Mouse (Mus musculus) limb, embryonic 15.5 days (tissue): ENCODE measurements at regions not wholly inside any gene's neighbourhood (a gene's known extent, or its start where the extent isn't known, plus 50 kb on each side); places are given as distances from the start of the nearest gene placed in this dataset.

ENCODE experiments used
- ATAC-seq: fragments of 200-750 bp; cut with Nextera tagmentation; 2 replicates; pipeline ENCODE4 v1.8.0; 2017; ENCODE audit warnings: low read depth, moderate TSS enrichment; ENCODE audit not compliant: insufficient number of reproducible peaks, low FRiP score, low TSS enrichment
- H3K27ac ChIP-seq: fragments of 300-500 bp; sonication (generic); 2 replicates; pipeline ENCODE4 v1.5.1; 2015; ENCODE audit warnings: moderate library complexity, mild to moderate bottlenecking, inconsistent platforms
- H3K27me3 ChIP-seq: fragments of 300-500 bp; sonication (generic); 2 replicates; pipeline ENCODE4 v1.6.1; 2015; ENCODE audit warnings: inconsistent platforms
- H3K36me3 ChIP-seq: fragments of 300-500 bp; sonication (generic); 2 replicates; pipeline ENCODE4 v1.6.1; 2015; ENCODE audit warnings: inconsistent platforms
- H3K4me1 ChIP-seq: fragments of 300-500 bp; sonication (generic); 2 replicates; pipeline ENCODE4 v1.6.1; 2015; ENCODE audit warnings: inconsistent platforms
- H3K4me2 ChIP-seq: fragments of 300-500 bp; sonication (generic); 2 replicates; pipeline ENCODE4 v1.6.1; 2015; ENCODE audit warnings: mild to moderate bottlenecking, inconsistent platforms
- H3K4me3 ChIP-seq: fragments of 300-500 bp; sonication (generic); 2 replicates; pipeline ENCODE4 v1.5.1; 2015; ENCODE audit warnings: mild to moderate bottlenecking, inconsistent platforms
- H3K9ac ChIP-seq: fragments of 300-500 bp; sonication (generic); 2 replicates; pipeline ENCODE4 v1.6.1; 2015; ENCODE audit warnings: inconsistent platforms
- H3K9me3 ChIP-seq: fragments of 300-500 bp; sonication (generic); 2 replicates; pipeline ENCODE4 v1.6.1; 2016; ENCODE audit warnings: inconsistent platforms
- WGBS: fragments of 180-500 bp; shearing (Covaris S2); methylation state at CpG from one replicate; pipeline ENCODE4 v1.1.7; 2015; 5-methylcytosine and 5-hydroxymethylcytosine counted together

GRCm38 (mm10) chr8:41821676-41822075 lies 404.8 kb upstream of the Frg1 start:
- no peaks in the 10 kb centered on the region for H3K4me1 ChIP-seq
- WGBS = 85% methylated on average over 5 of the region's 5 CpGs
- no peaks in the 10 kb centered on the region for H3K27me3 ChIP-seq
- H3K9me3 ChIP-seq = no peaks in the 10 kb centered on the region
- H3K9ac ChIP-seq = no peak overlapping the region
- no peak for ATAC-seq
- no peaks in the 10 kb centered on the region for H3K36me3 ChIP-seq
- no peak overlapping the region for H3K4me2 ChIP-seq
- H3K27ac ChIP-seq = no peak overlapping the region
- H3K4me3 ChIP-seq = no peak overlapping the region

- 73% methylated on average over 4 of the region's 4 CpGs for WGBS
- Histone ChIP-seq H3K9ac (no peak overlapping the region), H3K4me2 (no peak overlapping the region), H3K4me3 (no peak overlapping the region), H3K27me3 (no peaks in the 10 kb centered on the region), H3K36me3 (no peaks in the 10 kb centered on the region), H3K9me3 (no peaks in the 10 kb centered on the region), H3K4me1 (no peaks in the 10 kb centered on the region), H3K27ac (no peak overlapping the region)
- ATAC-seq = no peak
Observed at GRCm38 (mm10) chr8:41820605-41821395, 403.9 kb upstream of the Frg1 start.

- ATAC-seq = no peak
- H3K9me3 ChIP-seq = no peaks in the 10 kb centered on the region
- no peaks in the 10 kb centered on the region for H3K36me3 ChIP-seq
- no peaks in the 10 kb centered on the region for H3K27me3 ChIP-seq
- 47% methylated on average over 5 of the region's 5 CpGs for whole genome bisulfite sequencing
- no peak overlapping the region for H3K4me3 ChIP-seq
- no peak overlapping the region for H3K27ac ChIP-seq
- no peak overlapping the region for H3K9ac ChIP-seq
- H3K4me1 ChIP-seq = no peaks in the 10 kb centered on the region
- no peak overlapping the region for H3K4me2 ChIP-seq
Observed at GRCm38 (mm10) chr8:41818577-41818976, 401.7 kb upstream of the Frg1 start.

GRCm38 (mm10) chr8:41818079-41818478 lies 401.2 kb upstream of the Frg1 start:
- Histone ChIP-seq H3K4me1 (no peaks in the 10 kb centered on the region), H3K36me3 (no peaks in the 10 kb centered on the region), H3K27me3 (no peaks in the 10 kb centered on the region), H3K4me3 (no peak overlapping the region), H3K9ac (no peak overlapping the region), H3K27ac (no peak overlapping the region), H3K9me3 (no peaks in the 10 kb centered on the region), H3K4me2 (no peak overlapping the region)
- 31% methylated on average over 1 of the region's 1 CpGs for WGBS
- ATAC-seq = no peak

- H3K9ac ChIP-seq = no peak overlapping the region
- H3K27ac ChIP-seq = no peak overlapping the region
- 89% methylated on average over 3 of the region's 3 CpGs for WGBS
- ATAC-seq = no peak
- no peak overlapping the region for H3K4me3 ChIP-seq
- no peak overlapping the region for H3K4me2 ChIP-seq
- H3K27me3 ChIP-seq = no peaks in the 10 kb centered on the region
- H3K4me1 ChIP-seq = no peaks in the 10 kb centered on the region
- no peaks in the 10 kb centered on the region for H3K36me3 ChIP-seq
- no peaks in the 10 kb centered on the region for H3K9me3 ChIP-seq
Observed at GRCm38 (mm10) chr8:41815272-41815671, 398.4 kb upstream of the Frg1 start.

GRCm38 (mm10) chr8:41795625-41796024 lies 378.8 kb upstream of the Frg1 start:
- no peak overlapping the region for H3K27ac ChIP-seq
- no peak overlapping the region for H3K4me2 ChIP-seq
- WGBS = 17% methylated on average over 2 of the region's 2 CpGs
- no peak overlapping the region for H3K4me3 ChIP-seq
- no peaks in the 10 kb centered on the region for H3K36me3 ChIP-seq
- ATAC-seq = 0 out of 2 replicates have a peak, but pooled peaks have one; percentile 19
- no peak overlapping the region for H3K9ac ChIP-seq
- no peaks in the 10 kb centered on the region; the same call in 1 of the 2 replicates for H3K4me1 ChIP-seq
- H3K9me3 ChIP-seq = no peaks in the 10 kb centered on the region
- H3K27me3 ChIP-seq = no peaks in the 10 kb centered on the region

GRCm38 (mm10) chr8:41786952-41787861 lies 370.3 kb upstream of the Frg1 start:
- no peak overlapping the region for H3K4me3 ChIP-seq

GRCm38 (mm10) chr8:41785977-41786376 lies 369.1 kb upstream of the Frg1 start:
- 53% methylated on average over 2 of the region's 2 CpGs for WGBS
- Histone ChIP-seq H3K9ac (no peak overlapping the region), H3K27me3 (no peaks in the 10 kb centered on the region), H3K4me1 (no peaks in the 10 kb centered on the region), H3K36me3 (no peaks in the 10 kb centered on the region), H3K4me3 (no peak overlapping the region), H3K9me3 (no peaks in the 10 kb centered on the region), H3K27ac (no peak overlapping the region), H3K4me2 (no peak overlapping the region)
- no peak for ATAC-seq

More at GRCm38 (mm10) chr8:41786952-41787861, 370.3 kb upstream of the Frg1 start:
- Histone ChIP-seq H3K4me1 (no peaks in the 10 kb centered on the region), H3K9me3 (no peaks in the 10 kb centered on the region), H3K9ac (no peak overlapping the region), H3K4me2 (no peak overlapping the region), H3K27ac (no peak overlapping the region), H3K36me3 (no peaks in the 10 kb centered on the region), H3K27me3 (no peaks in the 10 kb centered on the region)
- 78% methylated on average over 9 of the region's 9 CpGs for WGBS
- no peak for ATAC-seq

- no peak for ATAC-seq
- H3K4me3 ChIP-seq = no peak overlapping the region
- H3K27ac ChIP-seq = no peak overlapping the region
- no peaks in the 10 kb centered on the region for H3K27me3 ChIP-seq
- 79% methylated on average over 1 of the region's 1 CpGs for WGBS
- no peaks in the 10 kb centered on the region for H3K36me3 ChIP-seq
- H3K9ac ChIP-seq = no peak overlapping the region
- no peaks in the 10 kb centered on the region for H3K4me1 ChIP-seq
- H3K4me2 ChIP-seq = no peak overlapping the region
- H3K9me3 ChIP-seq = no peaks in the 10 kb centered on the region
Observed at GRCm38 (mm10) chr8:41782837-41783236, 366.0 kb upstream of the Frg1 start.

- Histone ChIP-seq H3K4me1 (no peaks in the 10 kb centered on the region), H3K9ac (no peak overlapping the region), H3K4me3 (no peak overlapping the region), H3K4me2 (no peak overlapping the region), H3K9me3 (no peaks in the 10 kb centered on the region), H3K27ac (no peak overlapping the region), H3K36me3 (no peaks in the 10 kb centered on the region), H3K27me3 (no peaks in the 10 kb centered on the region)
- ATAC-seq = no peak
- WGBS = 60% methylated on average over 3 of the region's 3 CpGs
Observed at GRCm38 (mm10) chr8:41779459-41779858, 362.6 kb upstream of the Frg1 start.

GRCm38 (mm10) chr8:41771729-41772128 lies 354.9 kb upstream of the Frg1 start:
- no peaks in the 10 kb centered on the region for H3K9me3 ChIP-seq
- H3K27me3 ChIP-seq = no peaks in the 10 kb centered on the region
- H3K4me1 ChIP-seq = no peaks in the 10 kb centered on the region
- H3K36me3 ChIP-seq = no peaks in the 10 kb centered on the region
- H3K4me2 ChIP-seq = no peak overlapping the region
- 52% methylated on average over 4 of the region's 4 CpGs for WGBS
- no peak overlapping the region for H3K9ac ChIP-seq
- H3K4me3 ChIP-seq = no peak overlapping the region
- ATAC-seq = no peak
- H3K27ac ChIP-seq = no peak overlapping the region

GRCm38 (mm10) chr8:41753481-41753880 lies 336.6 kb upstream of the Frg1 start:
- Histone ChIP-seq H3K27ac (no peak overlapping the region), H3K36me3 (no peaks in the 10 kb centered on the region), H3K4me3 (no peak overlapping the region), H3K4me1 (no peaks in the 10 kb centered on the region), H3K9me3 (no peaks in the 10 kb centered on the region), H3K9ac (no peak overlapping the region), H3K27me3 (no peaks in the 10 kb centered on the region), H3K4me2 (no peak overlapping the region)
- WGBS = 97% methylated on average over 1 of the region's 1 CpGs
- no peak for ATAC-seq
